9 mouse cellular contexts compared by ENCODE assay signal in genomic region chr2:167930975-167931374, GRCm38 (mm10). TPM values are rescaled to one million over a fixed set of nuclear protein-coding genes. Genes with fewer than 3 reads are reported as not detected.
A peak's percentile ranks its signal among the peaks of the same experiment; 100 is the strongest.
DNase-seq lines count a peak whose midpoint lies in the region; ATAC-seq lines count a peak whose summit lies in the region.
"Had no signal": no experiment of that assay in that cellular context is flagged by ENCODE, and none has a peak within 500 bp of the region (broad histone marks: within the 10 kb centered on the region; RNA-seq: fewer than 3 reads in every experiment).

No protein-coding gene starts in this region.

- DNase-seq in lung, adult 18-20 months, result no peak
- DNase-seq: thymus, postnatal 36 days had no signal

- H3K4me3 ChIP-seq in erythroblast, embryonic 14.5 days (replicated peaks), result peak overlapping the region; percentile 77
- H3K4me3 ChIP-seq in lung, embryonic 15.5 days, result peak overlapping the region; percentile 91; the same call in 1 of the 2 replicates
- no peak overlapping the region for H3K4me3 ChIP-seq in hindbrain, embryonic 16.5 days (ENCODE audit: low read length)
- H3K4me3 ChIP-seq in neural tube, embryonic 13.5 days, result peak overlapping the region; percentile 81

- H3K27me3 ChIP-seq in erythroblast, embryonic 14.5 days (ENCODE audit: control insufficient read depth), result no peaks in the 10 kb centered on the region
- H3K27me3 ChIP-seq in lung, embryonic 15.5 days, result no peaks in the 10 kb centered on the region
- no peaks in the 10 kb centered on the region for H3K27me3 ChIP-seq in hindbrain, embryonic 16.5 days (replicated peaks; ENCODE audit: control insufficient read depth, insufficient read depth, low read length)
- no peaks in the 10 kb centered on the region for H3K27me3 ChIP-seq in neural tube, embryonic 13.5 days

- 92% methylated on average over 3 of the region's 3 CpGs for WGBS in lung, embryonic 15.5 days
- 92% methylated on average over 3 of the region's 3 CpGs for WGBS in hindbrain, embryonic 16.5 days
- 98% methylated on average over 3 of the region's 3 CpGs for WGBS in neural tube, embryonic 13.5 days

- H3K4me1 ChIP-seq in erythroblast, embryonic 14.5 days (ENCODE audit: control insufficient read depth), result peaks cover 43% of the 10 kb centered on the region
- peaks cover 40% of the 10 kb centered on the region for H3K4me1 ChIP-seq in lung, embryonic 15.5 days
- peaks cover 26% of the 10 kb centered on the region for H3K4me1 ChIP-seq in hindbrain, embryonic 16.5 days (ENCODE audit: control insufficient read depth, insufficient read depth, low read depth, low read length)
- peaks cover 33% of the 10 kb centered on the region for H3K4me1 ChIP-seq in neural tube, embryonic 13.5 days (replicated peaks)

- peak overlapping the region; percentile 76; the same call in 1 of the 2 replicates for H3K4me2 ChIP-seq in lung, embryonic 15.5 days
- H3K4me2 ChIP-seq in hindbrain, embryonic 16.5 days (ENCODE audit: low read length), result peak overlapping the region; percentile 66; the same call in 1 of the 2 replicates
- no peak overlapping the region for H3K4me2 ChIP-seq in neural tube, embryonic 13.5 days

- H3K27ac ChIP-seq in lung, embryonic 15.5 days, result peak overlapping the region; percentile 81
- no peak overlapping the region for H3K27ac ChIP-seq in hindbrain, embryonic 16.5 days (ENCODE audit: low read depth, low read length)
- no peak overlapping the region for H3K27ac ChIP-seq in neural tube, embryonic 13.5 days (replicated peaks)

- no peaks in the 10 kb centered on the region for H3K36me3 ChIP-seq in erythroblast, embryonic 14.5 days (ENCODE audit: control insufficient read depth)
- H3K36me3 ChIP-seq in lung, embryonic 15.5 days, result no peaks in the 10 kb centered on the region
- no peaks in the 10 kb centered on the region for H3K36me3 ChIP-seq in hindbrain, embryonic 16.5 days (ENCODE audit: control insufficient read depth, insufficient read depth, low read length)
- H3K36me3 ChIP-seq in neural tube, embryonic 13.5 days, result no peaks in the 10 kb centered on the region

- H3K9me3 ChIP-seq in erythroblast, embryonic 14.5 days (ENCODE audit: control insufficient read depth, low read length), result no peaks in the 10 kb centered on the region
- no peaks in the 10 kb centered on the region for H3K9me3 ChIP-seq in lung, embryonic 15.5 days
- H3K9me3 ChIP-seq in hindbrain, embryonic 16.5 days (ENCODE audit: control insufficient read depth, low read length), result no peaks in the 10 kb centered on the region
- no peaks in the 10 kb centered on the region for H3K9me3 ChIP-seq in neural tube, embryonic 13.5 days

- ATAC-seq in erythroblast, adult 5-6 weeks (replicated peaks; ENCODE audit: low FRiP score, poor library complexity, severe bottlenecking), result no peak
- no peak for ATAC-seq in lung, embryonic 15.5 days (ENCODE audit: borderline replicate concordance, extremely low read depth, low FRiP score, low TSS enrichment)
- ATAC-seq in hindbrain, embryonic 16.5 days, result no peak
- no peak for ATAC-seq in neural tube, embryonic 13.5 days (ENCODE audit: low read depth)
- ATAC-seq in megakaryocyte, adult 5-6 weeks (ENCODE audit: poor library complexity, severe bottlenecking), result no peak
- ATAC-seq in megakaryocyte-erythroid progenitor cell, adult 5-6 weeks (replicated peaks; ENCODE audit: low FRiP score, low TSS enrichment, poor library complexity, severe bottlenecking), result no peak

- peak overlapping the region; percentile 83 for H3K9ac ChIP-seq in lung, embryonic 15.5 days
- H3K9ac ChIP-seq in hindbrain, embryonic 16.5 days (ENCODE audit: low read depth, low read length), result peak overlapping the region; percentile 91; the same call in 1 of the 2 replicates
- 0 out of 2 replicates have a peak overlapping the region, but pooled peaks have one; percentile 64 for H3K9ac ChIP-seq in neural tube, embryonic 13.5 days

RNA-seq across cellular contexts. Expression of gene Ptpn1, which starts 0.9 kb away (rescaled TPM):
- 1.9 TPM in 2 replicates for polyA plus RNA-seq in erythroblast, embryonic 14.5 days (2012)
- total RNA-seq in erythroblast, adult 5-6 weeks (2015; ENCODE audit: low replicate concordance), result 11.7 and 11.9 TPM in 2 replicates
- 8.9 and 9.1 TPM in 2 replicates for total RNA-seq in erythroblast, adult 5-6 weeks (2017; ENCODE audit: low replicate concordance)
- 65.8 and 74.4 TPM in 2 replicates for polyA plus RNA-seq in lung, embryonic 15.5 days (2015; fragmentation: Nextera tagmentation; extraction: Ambion mirVana)
- polyA plus RNA-seq in hindbrain, embryonic 16.5 days (2015; fragmentation: Nextera tagmentation; extraction: Ambion mirVana), result 64.8 and 69.2 TPM in 2 replicates
- 110 and 113 TPM in 2 replicates for polyA plus RNA-seq in neural tube, embryonic 13.5 days (2015; fragmentation: Nextera tagmentation; extraction: Ambion mirVana)
- total RNA-seq in megakaryocyte, adult 5-6 weeks (2015), result 49.1 and 54.8 TPM in 2 replicates
- total RNA-seq in megakaryocyte, adult 5-6 weeks (2017), result 145 and 151 TPM in 2 replicates
- 24.3 and 29.1 TPM in 2 replicates for total RNA-seq in megakaryocyte-erythroid progenitor cell, adult 5-6 weeks (2014; fragmentation: Nextera tagmentation)
- 31.9 and 56.4 TPM in 2 replicates for total RNA-seq in megakaryocyte-erythroid progenitor cell, adult 5-6 weeks (2017)

Comparison
In these comparisons a context has a peak if more than half of its experiments do, and no peak if none do; other contexts are left out.
1. RNA of gene Ptpn1, which starts 0.9 kb away (polyA plus RNA-seq): 110 to 113 TPM in neural tube, embryonic 13.5 days, 65.8 to 74.4 TPM in lung, embryonic 15.5 days and 64.8 to 69.2 TPM in hindbrain, embryonic 16.5 days; 1.9 TPM in erythroblast, embryonic 14.5 days; every median in the first group is over 10 times any median in the second.
2. Peak in every context shown above with its lines, with median percentiles within 50 percentile points of each other: H3K9ac ChIP-seq.